Mouse (Mus musculus) induced T-regulatory cell, adult 2 months (primary cell): ENCODE data around the gene Odf3b.

Experiments
- DNase-seq: peaks from one replicate; pipeline ENCODE4 v3.0.0-alpha.2; 2012; ENCODE audit warnings: low read depth

The Odf3b gene

GRCm38 (mm10) chr15:89334774-89335537 lies 44.1 kb downstream of the Odf3b start:
- no peak for DNase-seq

GRCm38 (mm10) chr15:89334271-89334670 lies 44.8 kb downstream of the Odf3b start, which contains the start of gene Miox:
Miox (plus strand) TSS chr15:89334398.
- DNase-seq: no peak
